Mouse (Mus musculus) neural tube, embryonic 15.5 days (tissue): ENCODE results near the gene Aplp2. TPM values are rescaled to one million over a fixed set of nuclear protein-coding genes. Genes with fewer than 3 reads are reported as not detected.
A peak's percentile ranks its signal among the peaks of the same experiment; 100 is the strongest.

Experiments
- ATAC-seq: fragments of 200-750 bp; cut with Nextera tagmentation; 2 replicates; pipeline ENCODE4 v1.8.0; 2017; ENCODE audit warnings: mild to moderate bottlenecking, moderate TSS enrichment, moderate library complexity; ENCODE audit not compliant: low FRiP score
- H3K27ac ChIP-seq: fragments of 300-500 bp; sonication (generic); replicated peaks from 2 replicates; pipeline ENCODE4 v1.5.1; 2015; ENCODE audit warnings: mild to moderate bottlenecking, inconsistent platforms
- H3K27me3 ChIP-seq: fragments of 300-500 bp; sonication (generic); replicated peaks from 2 replicates; pipeline ENCODE4 v1.6.1; 2015; ENCODE audit warnings: inconsistent platforms
- H3K36me3 ChIP-seq: fragments of 300-500 bp; sonication (generic); 2 replicates; pipeline ENCODE4 v1.6.1; 2015; ENCODE audit warnings: inconsistent platforms
- H3K4me1 ChIP-seq: fragments of 300-500 bp; sonication (generic); 2 replicates; pipeline ENCODE4 v1.6.1; 2015; ENCODE audit warnings: inconsistent platforms
- H3K4me2 ChIP-seq: fragments of 300-500 bp; sonication (generic); 2 replicates; pipeline ENCODE4 v1.6.1; 2015; ENCODE audit warnings: inconsistent platforms, mild to moderate bottlenecking, moderate library complexity
- H3K4me3 ChIP-seq: fragments of 300-500 bp; sonication (generic); replicated peaks from 2 replicates; pipeline ENCODE4 v1.5.1; 2015; ENCODE audit warnings: mild to moderate bottlenecking, inconsistent platforms
- H3K9ac ChIP-seq: fragments of 300-500 bp; sonication (generic); replicated peaks from 2 replicates; pipeline ENCODE4 v1.6.1; 2015; ENCODE audit warnings: mild to moderate bottlenecking, inconsistent platforms
- H3K9me3 ChIP-seq: fragments of 300-500 bp; sonication (generic); replicated peaks from 2 replicates; pipeline ENCODE4 v1.6.1; 2016; ENCODE audit warnings: inconsistent platforms
- WGBS: fragments of 180-500 bp; shearing (Covaris S2); methylation state at CpG from one replicate; pipeline ENCODE4 v1.1.7; 2015; ENCODE audit warnings: mixed read lengths; 5-methylcytosine and 5-hydroxymethylcytosine counted together
- polyA plus RNA-seq: library from polyadenylated mRNA; unstranded; fragments of >200 nt; fragmentation: Nextera tagmentation; extraction: Ambion mirVana; gene quantifications from 2 replicates; pipeline ENCODE4 v1.2.1, GENCODE M21; 2015

The Aplp2 gene
- polyA plus RNA-seq, 1 experiment from 2014 or later: 450 TPM

- no peaks in the 10 kb centered on the region for H3K36me3 ChIP-seq
- no peak overlapping the region for H3K4me3 ChIP-seq
- H3K9ac ChIP-seq: no peak overlapping the region
- no peak overlapping the region for H3K4me2 ChIP-seq
- H3K9me3 ChIP-seq: no peaks in the 10 kb centered on the region
- H3K4me1 ChIP-seq: no peaks in the 10 kb centered on the region
- WGBS: 45% methylated on average over 10 of the region's 10 CpGs
- no peak overlapping the region for H3K27ac ChIP-seq
- no peak for ATAC-seq
- H3K27me3 ChIP-seq: no peaks in the 10 kb centered on the region
Measured at GRCm38 (mm10) chr9:31221170-31221569, 9.6 kb upstream of the Aplp2 start.

GRCm38 (mm10) chr9:31217631-31218380 lies 6.2 kb upstream of the Aplp2 start:
- no peak overlapping the region for H3K9ac ChIP-seq
- H3K36me3 ChIP-seq: no peaks in the 10 kb centered on the region
- H3K9me3 ChIP-seq: no peaks in the 10 kb centered on the region
- 81% methylated on average over 7 of the region's 7 CpGs for WGBS
- no peak overlapping the region for H3K4me3 ChIP-seq
- peaks cover 2% of the 10 kb centered on the region for H3K4me1 ChIP-seq
- no peaks in the 10 kb centered on the region for H3K27me3 ChIP-seq
- no peak overlapping the region for H3K27ac ChIP-seq
- ATAC-seq: no peak
- no peak overlapping the region for H3K4me2 ChIP-seq

DNA sequence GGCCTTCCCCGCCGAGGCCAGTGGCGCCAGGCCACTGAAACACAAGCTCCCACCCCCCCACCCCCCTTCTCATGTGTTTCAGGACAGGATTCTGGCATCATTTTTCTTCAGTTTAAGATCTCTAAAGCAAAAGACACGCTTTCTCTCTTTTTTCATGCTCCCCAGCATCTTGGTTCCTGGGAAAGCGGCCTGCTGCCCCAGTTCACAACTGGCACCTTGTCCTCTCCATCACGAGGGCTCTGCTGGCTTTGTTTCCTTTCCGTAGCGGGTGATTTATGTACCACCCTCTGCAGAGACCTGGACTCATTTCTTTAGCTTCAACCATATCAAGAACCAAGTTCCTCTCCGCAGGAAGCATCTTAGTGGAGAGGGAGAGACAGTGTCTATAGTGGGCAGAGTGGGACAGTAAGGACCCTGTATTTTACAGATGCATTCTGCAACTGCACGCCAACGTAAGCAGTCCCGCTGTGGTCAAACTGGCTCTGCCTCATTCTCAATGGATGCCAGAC lies 939 bp upstream of the Aplp2 start:
- Histone ChIP-seq H3K9me3 (no peaks in the 10 kb centered on the region), H3K36me3 (no peaks in the 10 kb centered on the region), H3K9ac (peak overlapping the region; percentile 65), H3K4me3 (peak overlapping the region; percentile 95), H3K27me3 (no peaks in the 10 kb centered on the region), H3K27ac (peak overlapping the region; percentile 96), H3K4me2 (peak overlapping the region; percentile 80), H3K4me1 (peaks cover 38% of the 10 kb centered on the region)
- WGBS: 9% methylated on average over 12 of the region's 12 CpGs
- ATAC-seq: peak; percentile 21

DNA sequence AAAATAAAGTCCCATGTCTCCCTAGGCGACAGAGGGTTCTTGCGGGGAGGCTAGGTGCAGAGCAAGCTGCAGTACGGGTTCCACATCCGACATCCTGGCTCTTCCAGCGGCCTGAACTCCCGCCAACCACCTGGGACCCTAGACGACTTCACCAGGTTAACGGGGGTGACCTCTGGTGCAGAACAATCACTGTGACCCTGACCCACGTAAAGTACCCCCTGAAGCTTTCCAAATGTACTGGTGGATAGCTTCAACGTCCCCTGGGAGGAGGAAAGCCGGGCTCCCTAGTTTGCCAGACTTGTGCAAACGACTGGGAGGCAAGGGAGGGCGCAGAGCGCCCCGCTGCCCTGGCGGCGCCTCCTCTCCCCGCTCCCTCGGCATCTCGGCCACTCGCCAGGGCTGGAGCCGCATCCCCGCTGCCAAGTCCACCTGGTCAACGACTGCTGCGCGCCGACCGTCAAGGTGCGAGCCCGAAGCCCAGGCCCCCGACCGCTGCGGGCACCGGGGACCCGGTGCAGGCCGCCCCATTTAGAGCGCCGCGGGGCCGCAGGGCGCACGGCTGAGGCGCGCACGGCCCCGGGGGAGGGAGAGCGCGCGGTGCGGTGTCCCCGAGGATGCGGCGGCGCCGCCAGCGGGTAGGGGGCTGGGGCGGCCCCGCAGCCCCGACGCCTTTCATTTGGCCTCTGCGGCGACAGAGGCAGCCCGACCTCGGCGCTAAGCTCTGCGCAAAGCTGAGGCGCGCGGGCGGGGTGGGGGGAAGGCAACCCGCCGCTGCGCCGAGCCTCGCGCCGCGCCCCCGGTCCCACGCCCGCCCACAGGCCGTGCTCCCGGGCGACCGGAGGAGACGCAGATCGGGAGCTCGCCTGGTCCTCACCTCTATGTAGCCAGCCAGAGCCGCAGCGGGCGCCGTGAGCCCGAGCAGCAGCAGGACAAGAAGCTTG lies 596 bp downstream of the Aplp2 start:
- peak; percentile 55 for ATAC-seq
- H3K27ac ChIP-seq: peak overlapping the region; percentile 96
- H3K9me3 ChIP-seq: no peaks in the 10 kb centered on the region
- H3K4me1 ChIP-seq: peaks cover 43% of the 10 kb centered on the region
- peak overlapping the region; percentile 89 for H3K9ac ChIP-seq
- H3K4me2 ChIP-seq: peak overlapping the region; percentile 80
- peak overlapping the region; percentile 95 for H3K4me3 ChIP-seq
- H3K36me3 ChIP-seq: no peaks in the 10 kb centered on the region
- under 1% methylated on average over 64 of the region's 93 CpGs for WGBS
- no peaks in the 10 kb centered on the region for H3K27me3 ChIP-seq

- peak overlapping the region; percentile 95 for H3K4me3 ChIP-seq
- no peaks in the 10 kb centered on the region for H3K9me3 ChIP-seq
- H3K9ac ChIP-seq: peak overlapping the region; percentile 89; the same call in 1 of the 2 replicates
- ATAC-seq: no peak
- H3K36me3 ChIP-seq: no peaks in the 10 kb centered on the region
- H3K27me3 ChIP-seq: no peaks in the 10 kb centered on the region
- peaks cover 49% of the 10 kb centered on the region for H3K4me1 ChIP-seq
- whole genome bisulfite sequencing: 34% methylated on average over 7 of the region's 7 CpGs
- peak overlapping the region; percentile 80 for H3K4me2 ChIP-seq
- H3K27ac ChIP-seq: no peak overlapping the region
Measured at GRCm38 (mm10) chr9:31210163-31210562, 1.5 kb downstream of the Aplp2 start.

- H3K9ac ChIP-seq: no peak overlapping the region
- H3K36me3 ChIP-seq: no peaks in the 10 kb centered on the region
- no peak for ATAC-seq
- H3K4me2 ChIP-seq: peak overlapping the region; percentile 80
- H3K27me3 ChIP-seq: no peaks in the 10 kb centered on the region
- 89% methylated on average over 1 of the region's 1 CpGs for WGBS
- H3K4me3 ChIP-seq: no peak overlapping the region
- peaks cover 49% of the 10 kb centered on the region for H3K4me1 ChIP-seq
- no peak overlapping the region for H3K27ac ChIP-seq
- H3K9me3 ChIP-seq: no peaks in the 10 kb centered on the region
Measured at GRCm38 (mm10) chr9:31209502-31209901, 2.1 kb downstream of the Aplp2 start.

GRCm38 (mm10) chr9:31207732-31208131 lies 3.9 kb downstream of the Aplp2 start:
- no peaks in the 10 kb centered on the region for H3K36me3 ChIP-seq
- 73% methylated on average over 3 of the region's 3 CpGs for WGBS
- ATAC-seq: no peak
- no peak overlapping the region for H3K4me2 ChIP-seq
- no peaks in the 10 kb centered on the region for H3K27me3 ChIP-seq
- no peak overlapping the region for H3K27ac ChIP-seq
- no peak overlapping the region for H3K4me3 ChIP-seq
- no peak overlapping the region for H3K9ac ChIP-seq
- H3K9me3 ChIP-seq: no peaks in the 10 kb centered on the region
- H3K4me1 ChIP-seq: peaks cover 55% of the 10 kb centered on the region

GRCm38 (mm10) chr9:31204722-31205121 lies 6.9 kb downstream of the Aplp2 start:
- H3K36me3 ChIP-seq: no peaks in the 10 kb centered on the region
- H3K4me2 ChIP-seq: no peak overlapping the region
- H3K27me3 ChIP-seq: no peaks in the 10 kb centered on the region
- H3K9ac ChIP-seq: no peak overlapping the region
- no peaks in the 10 kb centered on the region for H3K9me3 ChIP-seq
- WGBS: 81% methylated on average over 6 of the region's 6 CpGs
- H3K4me3 ChIP-seq: no peak overlapping the region
- no peak overlapping the region for H3K27ac ChIP-seq
- ATAC-seq: no peak
- peaks cover 40% of the 10 kb centered on the region for H3K4me1 ChIP-seq

- Histone ChIP-seq H3K27ac (no peak overlapping the region), H3K27me3 (no peaks in the 10 kb centered on the region), H3K36me3 (no peaks in the 10 kb centered on the region), H3K4me3 (no peak overlapping the region), H3K9me3 (no peaks in the 10 kb centered on the region), H3K9ac (no peak overlapping the region), H3K4me2 (no peak overlapping the region), H3K4me1 (peaks cover 30% of the 10 kb centered on the region)
- 71% methylated on average over 16 of the region's 16 CpGs for WGBS
- no peak for ATAC-seq
Measured at GRCm38 (mm10) chr9:31203571-31204210, 7.9 kb downstream of the Aplp2 start.

- H3K4me3 ChIP-seq: no peak overlapping the region
- ATAC-seq: no peak
- no peak overlapping the region for H3K9ac ChIP-seq
- no peaks in the 10 kb centered on the region for H3K36me3 ChIP-seq
- no peaks in the 10 kb centered on the region for H3K27me3 ChIP-seq
- H3K4me2 ChIP-seq: no peak overlapping the region
- 80% methylated on average over 6 of the region's 6 CpGs for WGBS
- no peak overlapping the region for H3K27ac ChIP-seq
- no peaks in the 10 kb centered on the region for H3K9me3 ChIP-seq
- peaks cover 25% of the 10 kb centered on the region for H3K4me1 ChIP-seq
Measured at GRCm38 (mm10) chr9:31203068-31203467, 8.5 kb downstream of the Aplp2 start.

GRCm38 (mm10) chr9:31198614-31199013 lies 13.0 kb downstream of the Aplp2 start:
- no peak for ATAC-seq
- H3K4me1 ChIP-seq: peaks cover 3% of the 10 kb centered on the region; the same call in 1 of the 2 replicates
- peaks cover 5% of the 10 kb centered on the region; the same call in 1 of the 2 replicates for H3K36me3 ChIP-seq
- H3K4me3 ChIP-seq: no peak overlapping the region
- H3K9ac ChIP-seq: no peak overlapping the region
- no peaks in the 10 kb centered on the region for H3K27me3 ChIP-seq
- H3K27ac ChIP-seq: no peak overlapping the region
- no peak overlapping the region for H3K4me2 ChIP-seq
- 100% methylated on average over 3 of the region's 3 CpGs for WGBS
- no peaks in the 10 kb centered on the region for H3K9me3 ChIP-seq
